Mouse (Mus musculus) heart, embryonic 12.5 days (tissue): ENCODE measurements around the gene 4921539E11Rik. TPM values are rescaled to one million over a fixed set of nuclear protein-coding genes. Genes with fewer than 3 reads are reported as not detected.

ENCODE experiments used
- ATAC-seq: fragments of 200-750 bp; cut with Nextera tagmentation; 2 replicates; pipeline ENCODE4 v1.8.0; 2017; ENCODE audit warnings: moderate TSS enrichment, moderate library complexity; ENCODE audit not compliant: insufficient number of reproducible peaks, low FRiP score
- H3K27ac ChIP-seq: fragments of 300-500 bp; sonication (generic); 2 replicates; pipeline ENCODE4 v1.5.1; 2016; ENCODE audit warnings: mild to moderate bottlenecking, moderate library complexity; ENCODE audit not compliant: poor library complexity, severe bottlenecking
- H3K27me3 ChIP-seq: fragments of 300-500 bp; sonication (generic); replicated peaks from 2 replicates; pipeline ENCODE4 v1.6.1; 2016; ENCODE audit warnings: mild to moderate bottlenecking, moderate library complexity
- H3K36me3 ChIP-seq: fragments of 300-500 bp; sonication (generic); 2 replicates; pipeline ENCODE4 v1.6.1; 2016; ENCODE audit warnings: mild to moderate bottlenecking, moderate library complexity
- H3K4me1 ChIP-seq: fragments of 300-500 bp; sonication (generic); replicated peaks from 2 replicates; pipeline ENCODE4 v1.6.1; 2016; ENCODE audit warnings: mild to moderate bottlenecking
- H3K4me2 ChIP-seq: fragments of 300-500 bp; sonication (generic); 2 replicates; pipeline ENCODE4 v1.6.1; 2016; ENCODE audit warnings: mild to moderate bottlenecking, moderate library complexity
- H3K4me3 ChIP-seq: fragments of 300-500 bp; sonication (generic); 2 replicates; pipeline ENCODE4 v1.5.1; 2016; ENCODE audit warnings: mild to moderate bottlenecking
- H3K9ac ChIP-seq: fragments of 300-500 bp; sonication (generic); 2 replicates; pipeline ENCODE4 v1.6.1; 2016; ENCODE audit warnings: mild to moderate bottlenecking, moderate library complexity
- H3K9me3 ChIP-seq: fragments of 300-500 bp; sonication (generic); replicated peaks from 2 replicates; pipeline ENCODE4 v1.6.1; 2016; ENCODE audit warnings: mild to moderate bottlenecking, moderate library complexity
- WGBS: fragments of 180-500 bp; shearing (Covaris S2); methylation state at CpG from one replicate; pipeline ENCODE4 v1.1.7; 2016; 5-methylcytosine and 5-hydroxymethylcytosine counted together
- polyA plus RNA-seq: library from polyadenylated mRNA; unstranded; fragments of >200 nt; fragmentation: Nextera tagmentation; extraction: Ambion mirVana; gene quantifications from 2 replicates; pipeline ENCODE4 v1.2.1, GENCODE M21; 2016

The 4921539E11Rik gene
- polyA plus RNA-seq, 1 experiment from 2014 or later, result not detected

DNA sequence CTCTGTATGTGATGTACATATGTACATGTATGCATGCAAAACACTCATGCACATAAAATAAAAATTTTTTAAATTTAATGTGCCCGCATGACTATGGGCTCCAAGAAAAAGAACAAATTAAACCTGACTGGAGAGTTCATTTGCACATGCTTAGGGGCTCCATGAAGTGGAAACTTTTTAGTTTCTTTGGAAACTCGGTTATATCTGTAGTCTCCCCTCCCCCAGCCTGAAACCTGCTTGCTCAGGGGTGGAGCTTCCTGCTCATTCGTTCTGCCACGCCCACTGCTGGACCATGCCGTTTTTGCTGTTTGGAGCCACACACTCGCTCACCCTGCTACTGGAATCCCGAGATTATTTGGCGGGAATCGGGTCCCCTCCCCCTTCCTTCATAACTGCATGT lies 67.8 kb downstream of the 4921539E11Rik start:
- Histone ChIP-seq H3K36me3 (no peaks in the 10 kb centered on the region), H3K9ac (no peak overlapping the region), H3K4me2 (peak overlapping the region; percentile 39), H3K9me3 (no peaks in the 10 kb centered on the region), H3K4me3 (no peak overlapping the region), H3K4me1 (0 out of 2 replicates have a peak, but pooled peaks cover 3% of the 10 kb centered on the region), H3K27me3 (no peaks in the 10 kb centered on the region), H3K27ac (no peak overlapping the region)
- no peak for ATAC-seq
- 27% methylated on average over 9 of the region's 9 CpGs for WGBS

DNA sequence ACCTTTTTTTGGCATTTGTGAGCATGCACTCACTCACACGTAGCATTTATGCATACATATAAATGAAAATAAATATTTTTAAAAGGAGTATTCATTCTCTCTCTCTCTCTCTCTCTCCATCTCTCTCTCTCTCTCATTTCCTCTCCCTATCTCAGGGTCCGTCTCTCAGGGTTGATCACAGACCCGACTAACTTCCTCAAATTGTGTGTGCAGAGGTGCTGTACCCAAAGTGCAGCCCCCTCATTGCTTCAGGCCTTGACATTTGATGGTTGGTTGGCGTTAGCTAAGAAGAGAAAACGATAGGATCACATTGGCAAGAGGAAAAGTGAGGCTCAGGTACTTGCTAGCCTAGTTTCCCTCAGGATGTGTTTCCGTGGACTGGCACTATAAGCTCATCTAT lies 68.9 kb downstream of the 4921539E11Rik start:
- Histone ChIP-seq H3K27me3 (no peaks in the 10 kb centered on the region), H3K9ac (no peak overlapping the region), H3K9me3 (no peaks in the 10 kb centered on the region), H3K4me1 (0 out of 2 replicates have a peak, but pooled peaks cover 3% of the 10 kb centered on the region), H3K27ac (no peak overlapping the region), H3K4me3 (no peak overlapping the region), H3K36me3 (no peaks in the 10 kb centered on the region), H3K4me2 (no peak overlapping the region)
- no peak for ATAC-seq
- WGBS, result 69% methylated on average over 6 of the region's 6 CpGs

DNA sequence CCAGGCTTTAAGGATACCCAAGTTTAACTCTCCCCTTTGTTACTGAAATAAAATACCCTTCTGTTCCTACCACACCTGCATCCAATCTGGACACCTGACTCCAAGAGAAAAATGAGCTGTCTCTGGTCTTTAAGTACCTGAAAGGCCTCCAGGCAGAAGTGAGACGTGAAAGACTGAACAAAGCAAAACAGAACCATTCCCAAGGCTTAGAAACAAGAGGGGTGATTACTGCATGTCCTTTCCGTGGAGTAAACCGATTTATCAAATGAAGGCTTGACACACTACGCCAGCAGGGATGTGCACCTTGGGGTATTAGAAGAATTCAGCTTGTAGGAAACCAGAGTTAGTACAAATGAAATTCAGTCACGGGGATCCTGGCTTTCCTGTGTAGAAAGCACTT lies 71.7 kb downstream of the 4921539E11Rik start:
- no peaks in the 10 kb centered on the region for H3K36me3 ChIP-seq
- H3K4me1 ChIP-seq, result 0 out of 2 replicates have a peak, but pooled peaks cover 8% of the 10 kb centered on the region
- no peaks in the 10 kb centered on the region for H3K9me3 ChIP-seq
- ATAC-seq, result no peak
- 77% methylated on average over 5 of the region's 5 CpGs for WGBS
- H3K27ac ChIP-seq, result no peak overlapping the region
- no peak overlapping the region for H3K4me3 ChIP-seq
- no peak overlapping the region for H3K4me2 ChIP-seq
- H3K9ac ChIP-seq, result no peak overlapping the region
- H3K27me3 ChIP-seq, result no peaks in the 10 kb centered on the region

DNA sequence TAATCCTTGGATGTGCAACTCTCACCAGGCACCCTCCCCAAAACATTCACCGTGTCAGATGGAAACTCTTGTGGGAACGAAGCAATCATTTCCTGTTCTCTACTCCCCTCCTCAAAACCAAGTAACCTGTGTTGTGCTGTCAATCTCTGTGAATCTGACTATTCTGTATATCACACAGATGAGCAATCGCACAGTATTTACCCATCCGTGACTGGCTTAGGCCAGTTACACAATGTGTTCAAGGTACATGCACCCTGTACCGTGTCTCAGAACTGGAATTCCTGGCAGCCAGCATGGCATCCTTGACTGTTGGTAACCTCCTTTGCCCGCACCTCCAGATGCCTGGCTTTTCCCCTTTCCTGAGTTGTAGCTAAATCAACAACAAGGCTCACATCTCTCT lies 74.6 kb downstream of the 4921539E11Rik start:
- Histone ChIP-seq H3K4me1 (peaks cover 17% of the 10 kb centered on the region; the same call in 1 of the 2 replicates), H3K9ac (no peak overlapping the region), H3K36me3 (peaks cover 4% of the 10 kb centered on the region; the same call in 1 of the 2 replicates), H3K27me3 (no peaks in the 10 kb centered on the region), H3K4me2 (no peak overlapping the region), H3K27ac (no peak overlapping the region), H3K9me3 (no peaks in the 10 kb centered on the region), H3K4me3 (no peak overlapping the region)
- WGBS, result 74% methylated on average over 6 of the region's 6 CpGs
- ATAC-seq, result no peak

DNA sequence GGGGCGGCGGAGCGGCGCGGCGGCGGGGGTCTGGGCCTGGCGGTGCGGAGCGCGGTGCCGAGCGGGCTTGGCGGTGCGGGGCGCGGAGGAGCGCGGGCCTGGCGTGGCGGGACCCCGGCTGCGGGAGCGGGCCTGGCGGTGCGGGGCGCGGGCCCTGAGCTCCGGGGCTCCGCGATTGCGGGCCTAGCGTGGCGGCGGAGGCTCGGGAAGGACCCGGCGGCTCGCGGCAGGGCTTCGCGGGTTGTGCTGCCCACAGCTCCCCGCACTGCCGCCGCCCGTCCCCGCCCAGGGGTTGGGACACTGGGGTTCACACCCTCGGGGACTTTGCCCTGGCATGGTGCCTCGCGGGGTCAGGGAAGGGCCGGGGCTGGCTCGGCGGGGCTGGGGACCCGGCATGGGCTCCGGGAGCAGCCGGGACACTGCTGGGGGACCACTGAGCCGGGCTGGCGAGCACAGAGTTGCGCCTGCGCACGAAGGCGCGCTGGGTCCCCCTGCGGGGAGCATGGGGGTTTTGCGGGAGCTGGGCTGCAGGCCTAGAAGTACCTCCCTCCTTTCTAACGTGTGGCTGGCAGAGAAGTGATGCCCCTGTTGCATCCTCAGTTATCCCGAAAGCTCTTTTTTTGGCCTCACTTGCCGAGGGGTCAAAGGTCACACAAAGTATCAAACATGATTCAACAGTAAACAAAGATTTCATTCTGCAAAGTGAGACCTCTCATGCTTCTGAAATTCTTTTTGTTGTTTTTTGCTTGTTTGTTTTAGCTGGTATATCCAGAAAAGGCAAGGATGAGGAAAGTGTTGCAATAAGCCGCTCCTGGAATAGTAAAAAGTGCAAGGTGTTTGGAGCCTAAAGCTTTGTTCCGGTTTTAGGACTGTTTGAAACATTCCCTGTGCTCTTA lies 75.5 kb downstream of the 4921539E11Rik start, which contains the start of gene Slc35d1:
Slc35d1 (minus strand) TSS at position 240 of the 896 bp plus-strand sequence.
- peaks cover 8% of the 10 kb centered on the region for H3K36me3 ChIP-seq
- H3K4me2 ChIP-seq, result peak within 1 kb of the TSS; percentile 74
- H3K4me1 ChIP-seq, result peaks cover 17% of the 10 kb centered on the region; the same call in 1 of the 2 replicates
- 5% methylated on average over 61 of the region's 70 CpGs for WGBS
- peak within 1 kb of the TSS; percentile 98 for H3K9ac ChIP-seq
- no peaks in the 10 kb centered on the region for H3K27me3 ChIP-seq
- no peaks in the 10 kb centered on the region for H3K9me3 ChIP-seq
- peak within 1 kb of the TSS; percentile 91 for H3K4me3 ChIP-seq
- ATAC-seq, result peak; percentile 85
- H3K27ac ChIP-seq, result peak within 1 kb of the TSS; percentile 97

DNA sequence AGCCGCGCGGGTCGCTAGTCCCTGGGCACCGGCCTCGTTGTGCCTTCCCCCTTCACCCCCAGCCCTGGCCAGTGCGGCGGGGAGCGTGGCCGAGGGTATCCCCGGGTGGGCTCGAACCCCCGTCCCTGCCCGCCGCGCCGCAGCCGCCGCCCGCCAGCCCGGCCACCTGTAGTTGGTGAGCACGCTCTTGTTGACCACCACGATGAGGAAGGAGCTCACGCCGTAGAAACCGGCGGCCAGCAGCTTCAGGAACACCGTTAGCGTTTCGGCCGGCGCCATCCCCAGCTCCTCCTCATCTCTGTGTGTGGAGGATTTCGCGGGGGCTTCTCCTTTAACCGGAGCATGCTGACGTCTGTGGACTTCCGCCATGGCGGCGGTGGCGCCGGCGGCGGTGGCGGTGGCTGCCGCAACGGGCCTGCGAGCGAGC lies 76.2 kb downstream of the 4921539E11Rik start:
- Histone ChIP-seq H3K4me2 (peak overlapping the region; percentile 74), H3K4me3 (peak overlapping the region; percentile 91), H3K9ac (peak overlapping the region; percentile 98), H3K27ac (peak overlapping the region; percentile 97), H3K36me3 (peaks cover 14% of the 10 kb centered on the region), H3K27me3 (no peaks in the 10 kb centered on the region), H3K4me1 (peaks cover 17% of the 10 kb centered on the region; the same call in 1 of the 2 replicates), H3K9me3 (no peaks in the 10 kb centered on the region)
- peak; percentile 79 for ATAC-seq
- WGBS, result 4% methylated on average over 48 of the region's 48 CpGs

DNA sequence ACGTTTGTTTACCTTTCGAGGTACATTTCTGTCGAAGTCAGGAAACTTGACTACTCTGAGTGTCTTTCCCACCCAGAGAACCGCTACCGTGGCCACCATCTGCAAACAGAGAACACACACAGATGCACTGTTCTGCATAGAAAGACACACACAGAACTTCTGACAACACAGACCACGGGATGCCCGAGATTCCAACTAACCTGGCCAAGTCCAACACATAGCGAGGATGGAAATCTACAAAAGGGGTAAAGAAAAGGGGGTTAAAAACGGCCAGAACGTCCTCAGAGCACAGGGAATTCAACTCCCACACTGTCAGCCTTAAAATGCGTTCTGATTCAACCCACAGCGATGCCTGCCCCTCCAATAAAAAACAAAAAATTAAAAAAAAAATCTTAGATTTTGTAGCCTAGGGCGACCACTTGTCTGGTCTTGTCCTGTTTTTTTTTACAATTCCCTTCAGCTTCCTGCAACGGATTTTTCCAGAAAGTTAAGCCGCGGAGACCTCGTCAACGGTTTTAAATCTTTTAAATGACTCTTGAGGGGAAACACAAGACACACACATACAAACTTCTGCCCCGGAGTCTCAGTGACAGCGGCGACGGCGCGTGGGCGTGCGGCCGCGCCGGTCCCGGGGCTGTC lies 76.7 kb downstream of the 4921539E11Rik start:
- no peaks in the 10 kb centered on the region for H3K9me3 ChIP-seq
- H3K4me1 ChIP-seq, result peaks cover 17% of the 10 kb centered on the region; the same call in 1 of the 2 replicates
- H3K4me2 ChIP-seq, result peak overlapping the region; percentile 74
- peak overlapping the region; percentile 98 for H3K9ac ChIP-seq
- 4% methylated on average over 30 of the region's 30 CpGs for WGBS
- H3K27me3 ChIP-seq, result no peaks in the 10 kb centered on the region
- peaks cover 18% of the 10 kb centered on the region for H3K36me3 ChIP-seq
- H3K27ac ChIP-seq, result peak overlapping the region; percentile 97
- no peak for ATAC-seq
- H3K4me3 ChIP-seq, result peak overlapping the region; percentile 91

DNA sequence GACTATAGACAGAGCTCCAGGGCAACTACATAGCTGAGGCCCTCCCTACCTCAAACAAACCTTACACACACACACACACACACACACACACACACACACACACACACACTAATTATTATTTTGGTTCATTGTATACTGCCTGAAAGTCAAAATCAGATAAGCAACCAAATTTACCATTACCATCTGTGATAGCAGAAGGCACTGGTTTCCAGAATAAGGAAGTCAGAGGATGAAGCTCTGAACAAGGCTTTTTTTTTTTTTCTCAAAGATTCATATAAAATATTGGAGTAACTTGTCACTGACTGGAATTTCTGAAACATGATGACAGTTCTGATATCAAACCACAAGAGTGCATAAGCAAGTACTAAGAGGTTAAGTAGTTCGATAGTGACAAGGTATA lies 82.1 kb downstream of the 4921539E11Rik start:
- Histone ChIP-seq H3K27me3 (no peaks in the 10 kb centered on the region), H3K9ac (no peak overlapping the region), H3K4me1 (peaks cover 9% of the 10 kb centered on the region; the same call in 1 of the 2 replicates), H3K27ac (no peak overlapping the region), H3K4me2 (no peak overlapping the region), H3K36me3 (peaks cover 49% of the 10 kb centered on the region), H3K9me3 (no peaks in the 10 kb centered on the region), H3K4me3 (no peak overlapping the region)
- ATAC-seq, result no peak
- 81% methylated on average over 1 of the region's 1 CpGs for WGBS

DNA sequence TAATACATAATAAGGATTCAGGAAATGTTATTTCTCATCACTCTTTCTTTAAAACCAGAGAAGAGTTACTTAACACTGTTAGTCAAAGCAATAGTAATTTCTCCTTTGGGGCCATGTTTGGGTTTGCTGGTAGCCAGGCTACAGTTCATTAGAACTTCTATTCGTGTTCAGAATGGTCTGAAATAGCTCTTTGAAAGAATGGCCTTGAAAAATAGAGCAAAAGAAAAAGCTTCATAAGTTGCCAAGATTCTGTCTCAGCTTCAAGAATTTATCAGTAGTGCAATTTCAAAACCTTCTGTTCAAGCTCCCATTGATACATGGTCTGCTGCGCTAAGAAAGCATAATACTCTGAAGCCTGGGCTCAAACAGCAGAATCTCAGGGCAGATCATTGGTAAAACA lies 87.0 kb downstream of the 4921539E11Rik start:
- Histone ChIP-seq H3K4me2 (no peak overlapping the region), H3K27ac (no peak overlapping the region), H3K36me3 (peaks cover 55% of the 10 kb centered on the region), H3K4me3 (no peak overlapping the region), H3K9ac (no peak overlapping the region), H3K27me3 (no peaks in the 10 kb centered on the region), H3K9me3 (no peaks in the 10 kb centered on the region), H3K4me1 (no peaks in the 10 kb centered on the region; the same call in 1 of the 2 replicates)
- WGBS, result 83% methylated on average over 2 of the region's 2 CpGs
- no peak for ATAC-seq

DNA sequence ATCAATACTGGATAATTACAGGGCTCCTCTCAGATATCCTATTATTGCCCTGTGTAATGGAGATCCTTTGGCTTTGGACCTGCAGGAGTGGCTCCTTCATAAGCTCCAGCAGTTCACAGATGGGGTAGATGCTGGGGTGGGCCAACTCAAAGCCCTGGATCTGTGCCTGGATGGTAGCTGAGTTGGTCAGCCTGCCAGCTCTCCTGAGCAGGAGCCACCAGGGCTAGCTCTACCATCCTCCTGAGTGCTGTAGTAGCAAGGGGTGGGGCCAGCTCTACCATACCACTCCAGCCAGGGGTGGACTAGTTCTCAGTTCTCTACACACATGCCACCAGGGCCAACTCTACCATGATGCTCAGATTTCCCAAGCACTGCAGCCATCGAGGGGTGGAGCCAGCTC lies 90.6 kb downstream of the 4921539E11Rik start:
- Histone ChIP-seq H3K4me3 (no peak overlapping the region), H3K36me3 (peaks cover 47% of the 10 kb centered on the region), H3K4me1 (no peaks in the 10 kb centered on the region; the same call in 1 of the 2 replicates), H3K9me3 (no peaks in the 10 kb centered on the region), H3K9ac (no peak overlapping the region), H3K27me3 (no peaks in the 10 kb centered on the region), H3K27ac (no peak overlapping the region), H3K4me2 (no peak overlapping the region)
- no peak for ATAC-seq
- 84% methylated on average over 1 of the region's 1 CpGs for WGBS

DNA sequence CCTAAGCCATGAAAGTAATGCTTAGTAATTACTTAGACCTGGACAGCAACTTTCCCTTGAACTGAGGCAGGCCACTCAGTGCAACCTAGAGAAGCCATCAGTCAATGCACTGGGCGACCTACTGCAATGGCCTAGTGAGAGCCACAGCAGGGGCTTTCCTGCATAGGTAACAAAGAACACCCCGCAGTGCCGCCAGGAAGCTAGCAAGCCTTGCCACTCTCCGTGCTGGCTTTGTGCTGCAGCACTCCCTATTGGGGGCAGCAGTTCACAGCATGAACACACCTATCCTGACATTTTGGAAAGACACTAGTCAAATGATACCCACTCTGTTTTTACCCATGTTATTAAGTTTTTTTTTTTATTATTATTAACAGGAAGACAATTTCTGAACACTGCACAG lies 91.6 kb downstream of the 4921539E11Rik start:
- Histone ChIP-seq H3K36me3 (peaks cover 43% of the 10 kb centered on the region), H3K9ac (no peak overlapping the region), H3K4me1 (no peaks in the 10 kb centered on the region), H3K27ac (no peak overlapping the region), H3K27me3 (no peaks in the 10 kb centered on the region), H3K9me3 (no peaks in the 10 kb centered on the region), H3K4me2 (no peak overlapping the region), H3K4me3 (no peak overlapping the region)
- ATAC-seq, result no peak
- WGBS, result 66% methylated on average over 4 of the region's 4 CpGs
